Mouse (Mus musculus) kidney, adult 2 months (tissue): ENCODE measurements around the gene Uxs1.

Experiments
- CTCF ChIP-seq: fragments of 200-500 bp; conservative IDR thresholded peaks from 2 replicates; pipeline ENCODE4 v1.5.1; 2011; ENCODE audit warnings: low read depth, mild to moderate bottlenecking, control low read depth, low read length, moderate library complexity, mixed read lengths; ENCODE audit not compliant: insufficient read depth, insufficient read length
- POLR2A ChIP-seq: fragments of 200-500 bp; IDR thresholded peaks from one replicate; pipeline ENCODE4 v1.6.1; 2011; ENCODE audit warnings: low read depth, low read length, control low read depth

- TF ChIP-seq POLR2A: no peak
- TF ChIP-seq CTCF: no peak
Measured at GRCm38 (mm10) chr1:43722459-43722858, 105.1 kb downstream of the Uxs1 start.
